Mouse (Mus musculus) cortical plate, adult 2 months (tissue): ENCODE results near the gene Il22ra2.

ENCODE experiments used
- CTCF ChIP-seq: fragments of 200-500 bp; IDR thresholded peaks from 2 replicates; pipeline ENCODE4 v1.5.1; 2011; ENCODE audit warnings: mild to moderate bottlenecking, control low read depth, low read length; ENCODE audit not compliant: insufficient read depth; ENCODE audit errors: extremely low read depth
- POLR2A ChIP-seq: fragments of 200-500 bp; IDR thresholded peaks from 2 replicates; pipeline ENCODE4 v1.6.1; 2011; ENCODE audit warnings: mild to moderate bottlenecking, low read length, control low read depth; ENCODE audit not compliant: insufficient read depth; ENCODE audit errors: extremely low read depth

DNA sequence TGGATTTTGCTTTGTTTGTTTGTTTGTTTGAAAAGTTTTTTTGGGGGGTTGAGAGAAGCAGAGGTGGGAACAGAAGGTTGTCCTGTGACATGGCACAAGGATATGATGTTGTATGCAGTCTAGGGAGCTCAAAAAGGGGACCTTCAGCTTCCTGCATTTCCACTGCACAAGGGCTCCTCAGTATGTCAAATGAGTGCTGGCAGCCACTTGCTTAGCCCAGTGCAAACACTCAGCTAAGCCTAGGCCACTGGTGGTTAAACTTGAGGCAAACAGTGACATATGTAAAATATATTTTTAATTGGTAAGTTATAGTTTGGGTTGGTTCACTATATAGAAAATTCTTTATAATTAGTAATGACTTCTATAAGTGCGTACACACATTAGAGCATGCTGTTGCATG, 2.8 kb downstream of the Il22ra2 start:
- TF ChIP-seq CTCF (no peak), POLR2A (no peak)
